Mouse (Mus musculus) hindbrain, embryonic 14.5 days (tissue): ENCODE measurements at regions not wholly inside any gene's neighbourhood (a gene's known extent, or its start where the extent isn't known, plus 50 kb on each side); places are given as distances from the start of the nearest gene placed in this dataset.
A peak's percentile ranks its signal among the peaks of the same experiment; 100 is the strongest.

Source experiments
- ATAC-seq: fragments of 200-750 bp; cut with Nextera tagmentation; 2 replicates; pipeline ENCODE4 v1.8.0; 2017; ENCODE audit warnings: moderate number of reproducible peaks, mild to moderate bottlenecking, moderate TSS enrichment, moderate library complexity; ENCODE audit not compliant: low FRiP score
- DNase-seq: peaks from one replicate; pipeline ENCODE4 v3.0.0-alpha.2; 2015; ENCODE audit warnings: low spot score
- H3K27ac ChIP-seq: fragments of 300-500 bp; sonication (generic); 2 replicates; pipeline ENCODE4 v1.5.1; 2014; ENCODE audit warnings: mild to moderate bottlenecking, moderate library complexity
- H3K27me3 ChIP-seq: fragments of 300-500 bp; sonication (generic); 2 replicates; pipeline ENCODE4 v1.6.1; 2014; ENCODE audit warnings: mild to moderate bottlenecking, low read length, mixed read lengths; ENCODE audit not compliant: control insufficient read depth, insufficient read depth
- H3K36me3 ChIP-seq: fragments of 300-500 bp; sonication (generic); replicated peaks from 2 replicates; pipeline ENCODE4 v1.6.1; 2014; ENCODE audit not compliant: control insufficient read depth, insufficient read depth
- H3K4me1 ChIP-seq: fragments of 300-500 bp; sonication (generic); replicated peaks from 2 replicates; pipeline ENCODE4 v1.6.1; 2014; ENCODE audit warnings: antibody characterized with exemption, low read length, mixed read lengths; ENCODE audit not compliant: control insufficient read depth, insufficient read depth
- H3K4me2 ChIP-seq: fragments of 300-500 bp; sonication (generic); replicated peaks from 2 replicates; pipeline ENCODE4 v1.6.1; 2014; ENCODE audit warnings: mild to moderate bottlenecking, moderate library complexity
- H3K4me3 ChIP-seq: fragments of 300-500 bp; sonication (generic); replicated peaks from 2 replicates; pipeline ENCODE4 v1.5.1; 2014; ENCODE audit warnings: mild to moderate bottlenecking, low read length
- H3K9ac ChIP-seq: fragments of 300-500 bp; sonication (generic); 2 replicates; pipeline ENCODE4 v1.6.1; 2014
- H3K9me3 ChIP-seq: fragments of 300-500 bp; sonication (generic); 2 replicates; pipeline ENCODE4 v1.6.1; 2016; ENCODE audit warnings: low read length; ENCODE audit not compliant: control insufficient read depth
- WGBS: fragments of 180-500 bp; shearing (Covaris S2); extraction: QIAGEN DNeasy Blood & Tissue Kit; methylation state at CpG from one replicate; pipeline ENCODE4 v1.1.7; 2014; 5-methylcytosine and 5-hydroxymethylcytosine counted together

DNA sequence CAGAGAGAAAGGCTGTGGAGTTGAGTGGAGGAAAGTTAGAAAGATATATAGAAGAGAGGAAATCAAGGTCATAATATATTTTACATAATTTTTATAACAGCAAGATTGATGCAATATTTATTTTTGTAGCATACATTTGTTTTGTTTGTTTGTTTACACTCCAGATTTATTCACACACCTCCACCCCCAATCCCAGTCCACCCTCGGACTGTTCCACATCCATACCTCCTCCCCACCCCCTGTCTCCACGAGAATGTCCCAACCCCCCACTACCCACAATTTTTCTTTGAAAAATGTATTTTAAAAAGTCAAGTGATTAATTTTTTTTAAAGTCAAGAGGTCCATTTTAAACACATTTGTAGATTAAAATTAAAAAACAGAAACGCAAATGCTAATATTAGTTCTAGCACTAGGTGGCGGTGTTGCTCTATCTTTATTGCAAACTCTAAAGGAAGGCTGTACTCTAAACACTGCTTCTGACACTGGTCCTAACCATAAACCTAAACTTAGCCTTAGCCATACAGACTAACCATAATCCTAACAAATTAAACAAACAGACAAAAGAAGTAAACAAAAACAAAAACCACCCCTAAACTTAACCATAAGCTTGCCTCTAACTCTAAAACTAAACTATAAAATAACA is 67.8 kb downstream of the Olfr1505 start:
- H3K36me3 ChIP-seq, result no peaks in the 10 kb centered on the region
- no peak overlapping the region for H3K4me3 ChIP-seq
- H3K9me3 ChIP-seq, result no peaks in the 10 kb centered on the region
- H3K27ac ChIP-seq, result no peak overlapping the region
- ATAC-seq, result peak; percentile 72; the same call in 1 of the 2 replicates
- H3K4me2 ChIP-seq, result no peak overlapping the region
- H3K4me1 ChIP-seq, result no peaks in the 10 kb centered on the region
- WGBS, result 23% methylated on average over 4 of the region's 4 CpGs
- DNase-seq, result peak; percentile 89
- H3K9ac ChIP-seq, result no peak overlapping the region
- H3K27me3 ChIP-seq, result no peaks in the 10 kb centered on the region

DNA sequence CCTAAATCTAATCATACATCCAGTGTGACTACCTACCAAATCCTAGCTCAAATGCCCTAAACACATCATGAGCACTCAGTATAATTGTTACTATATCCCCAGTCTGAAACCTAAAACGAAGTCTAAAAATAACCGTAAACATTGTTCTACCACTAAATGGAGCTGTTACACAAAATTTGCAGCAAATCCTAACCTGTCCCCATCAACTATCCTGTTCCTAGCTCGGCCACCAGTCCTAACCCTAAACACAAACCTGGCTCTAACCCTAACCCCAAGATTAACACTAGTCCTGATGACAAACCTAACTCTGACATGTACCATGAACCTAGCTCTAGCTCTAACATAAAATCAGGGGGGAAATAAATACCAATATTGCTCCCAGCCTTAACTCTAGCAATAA is 69.5 kb downstream of the Olfr1505 start:
- no peak for ATAC-seq
- DNase-seq, result peak; percentile 38

More for the DNA sequence above, 69.5 kb downstream of the Olfr1505 start:
- H3K27me3 ChIP-seq, result no peaks in the 10 kb centered on the region
- no peak overlapping the region for H3K4me3 ChIP-seq
- H3K36me3 ChIP-seq, result no peaks in the 10 kb centered on the region
- no peak overlapping the region for H3K27ac ChIP-seq
- H3K9ac ChIP-seq, result no peak overlapping the region
- 67% methylated on average over 3 of the region's 3 CpGs for WGBS
- H3K9me3 ChIP-seq, result no peaks in the 10 kb centered on the region
- H3K4me2 ChIP-seq, result no peak overlapping the region
- no peaks in the 10 kb centered on the region for H3K4me1 ChIP-seq
